In the genomic region with DNA sequence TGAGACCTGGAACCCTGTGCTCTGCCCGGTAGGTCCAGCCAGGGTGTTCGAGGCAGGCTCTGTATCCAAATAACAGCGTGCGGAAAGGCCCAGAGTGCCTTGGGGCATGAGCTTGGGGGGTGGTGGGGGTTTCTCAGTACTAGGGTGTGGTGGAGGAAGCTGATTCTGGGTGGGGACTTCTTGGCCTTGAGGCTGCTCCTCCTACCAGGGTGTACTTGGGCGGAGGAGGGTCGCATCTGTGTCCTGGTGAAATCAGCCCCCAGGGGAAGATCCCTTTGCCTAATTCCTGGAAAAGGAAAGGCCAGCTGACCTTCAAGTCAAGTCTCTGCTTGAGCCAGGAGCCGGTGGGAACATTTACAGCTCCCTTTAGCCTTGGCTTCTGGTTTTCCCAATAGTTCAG, we compare ENCODE assay signal across 17 mouse cellular contexts. TPM values are rescaled to one million over a fixed set of nuclear protein-coding genes. Genes with fewer than 3 reads are reported as not detected.
DNase-seq lines count a peak whose midpoint lies in the region; ATAC-seq and TF ChIP-seq lines count a peak whose summit lies in the region.
"Had no signal": no experiment of that assay in that cellular context is flagged by ENCODE, and none has a peak within 500 bp of the region (broad histone marks: within the 10 kb centered on the region; RNA-seq: fewer than 3 reads in every experiment).

No protein-coding gene starts in this region.

- H3K4me2 ChIP-seq in heart, embryonic 11.5 days: no peak overlapping the region
- no peak overlapping the region for H3K4me2 ChIP-seq in heart, postnatal 0 days (ENCODE audit: low read depth, low read length)
- no peak overlapping the region for H3K4me2 ChIP-seq in hindbrain, embryonic 16.5 days (ENCODE audit: low read length)
- H3K4me2 ChIP-seq: forebrain, embryonic 15.5 days; hindbrain, embryonic 12.5 days had no signal

- no peaks in the 10 kb centered on the region for H3K9me3 ChIP-seq in heart, embryonic 11.5 days (replicated peaks; ENCODE audit: control insufficient read depth, low read length)
- H3K9me3 ChIP-seq in heart, postnatal 0 days (replicated peaks; ENCODE audit: control insufficient read depth, low read length): no peaks in the 10 kb centered on the region
- H3K9me3 ChIP-seq in hindbrain, embryonic 16.5 days (ENCODE audit: control insufficient read depth, low read length): no peaks in the 10 kb centered on the region
- H3K9me3 ChIP-seq: forebrain, embryonic 15.5 days; hindbrain, embryonic 12.5 days had no signal

- no peak overlapping the region for H3K27ac ChIP-seq in heart, embryonic 11.5 days (ENCODE audit: low read depth, low read length)
- H3K27ac ChIP-seq in heart, postnatal 0 days (ENCODE audit: low read depth): peak overlapping the region; percentile 68
- H3K27ac ChIP-seq in hindbrain, embryonic 16.5 days (ENCODE audit: low read depth, low read length): no peak overlapping the region
- H3K27ac ChIP-seq: forebrain, embryonic 15.5 days; hindbrain, embryonic 12.5 days; macrophage had no signal

- WGBS in heart, embryonic 11.5 days (ENCODE audit: insufficient replicate concordance): 69% methylated on average over 7 of the region's 7 CpGs
- WGBS in heart, postnatal 0 days: 65% methylated on average over 7 of the region's 7 CpGs
- WGBS in hindbrain, embryonic 16.5 days: 74% methylated on average over 7 of the region's 7 CpGs

- no peaks in the 10 kb centered on the region for H3K27me3 ChIP-seq in heart, embryonic 11.5 days (ENCODE audit: control insufficient read depth, insufficient read depth, low read length)
- no peaks in the 10 kb centered on the region for H3K27me3 ChIP-seq in heart, postnatal 0 days (ENCODE audit: control insufficient read depth, insufficient read depth, low read length)
- H3K27me3 ChIP-seq in hindbrain, embryonic 16.5 days (replicated peaks; ENCODE audit: control insufficient read depth, insufficient read depth, low read length): no peaks in the 10 kb centered on the region
- H3K27me3 ChIP-seq: forebrain, embryonic 15.5 days; hindbrain, embryonic 12.5 days had no signal

- no peak overlapping the region for H3K9ac ChIP-seq in heart, embryonic 11.5 days (ENCODE audit: low read depth, low read length)
- H3K9ac ChIP-seq in heart, postnatal 0 days (replicated peaks; ENCODE audit: low read depth, low read length): no peak overlapping the region
- no peak overlapping the region for H3K9ac ChIP-seq in hindbrain, embryonic 16.5 days (ENCODE audit: low read depth, low read length)
- H3K9ac ChIP-seq: forebrain, embryonic 15.5 days; hindbrain, embryonic 12.5 days had no signal

- TF ChIP-seq CTCF in heart, postnatal 0 days (IDR thresholded peaks at IDR 0.05; ENCODE audit: low read depth): no peak

- peak; percentile 65 for TF ChIP-seq EP300 in heart, postnatal 0 days (IDR thresholded peaks at IDR 0.05; ENCODE audit: low read depth)

- H3K36me3 ChIP-seq in heart, embryonic 11.5 days (ENCODE audit: control insufficient read depth, insufficient read depth, low read length): no peaks in the 10 kb centered on the region
- H3K36me3 ChIP-seq in heart, postnatal 0 days (replicated peaks; ENCODE audit: control insufficient read depth, insufficient read depth, low read length): no peaks in the 10 kb centered on the region
- H3K36me3 ChIP-seq in hindbrain, embryonic 16.5 days (ENCODE audit: control insufficient read depth, insufficient read depth, low read length): no peaks in the 10 kb centered on the region
- H3K36me3 ChIP-seq: forebrain, embryonic 15.5 days; hindbrain, embryonic 12.5 days had no signal

- ATAC-seq in heart, embryonic 11.5 days (replicated peaks; ENCODE audit: insufficient number of reproducible peaks, low FRiP score, low TSS enrichment): no peak
- ATAC-seq in heart, postnatal 0 days (ENCODE audit: insufficient read depth, low read depth): peak; percentile 75
- ATAC-seq in hindbrain, embryonic 16.5 days: no peak
- ATAC-seq: forebrain, embryonic 15.5 days; midbrain, embryonic 16.5 days had no signal

- no peak overlapping the region for H3K4me3 ChIP-seq in heart, embryonic 11.5 days (ENCODE audit: low read depth, low read length)
- H3K4me3 ChIP-seq in heart, postnatal 0 days (ENCODE audit: low read depth, low read length): no peak overlapping the region
- no peak overlapping the region for H3K4me3 ChIP-seq in hindbrain, embryonic 16.5 days (ENCODE audit: low read length)
- H3K4me3 ChIP-seq: forebrain, embryonic 15.5 days; hindbrain, embryonic 12.5 days had no signal

- peaks cover 3% of the 10 kb centered on the region; the same call in 1 of the 2 replicates for H3K4me1 ChIP-seq in heart, embryonic 11.5 days (ENCODE audit: control insufficient read depth, insufficient read depth, low read length)
- no peaks in the 10 kb centered on the region for H3K4me1 ChIP-seq in heart, postnatal 0 days (ENCODE audit: control insufficient read depth, insufficient read depth)
- H3K4me1 ChIP-seq in hindbrain, embryonic 16.5 days (ENCODE audit: control insufficient read depth, insufficient read depth, low read depth, low read length): no peaks in the 10 kb centered on the region
- H3K4me1 ChIP-seq: forebrain, embryonic 15.5 days; hindbrain, embryonic 12.5 days had no signal

- peak; percentile 97 for DNase-seq in heart, adult 11 months
- DNase-seq in ES-CJ7 (ENCODE audit: low read depth, low spot score): peak; percentile 99
- DNase-seq in heart, postnatal 0 days (ENCODE audit: low spot score): peak; percentile 30
- DNase-seq in lung, postnatal 36 days: peak; percentile 68
- no peak for DNase-seq in frontal cortex, adult 2 months (ENCODE audit: extremely low spot score in 1 of 2, low spot score in 1 of 2)
- DNase-seq in ovary, postnatal 10 days (ENCODE audit: low spot score): no peak
- DNase-seq: cerebellum, adult 18-20 months; layer of hippocampus, postnatal 36 days; right cerebral cortex, postnatal 4 days; thymus, postnatal 36 days had no signal

RNA-seq across cellular contexts. Expression of gene Rd3, which starts 30.9 kb away (rescaled TPM):
- polyA plus RNA-seq in heart, embryonic 11.5 days (2014; fragmentation: Nextera tagmentation; extraction: Ambion mirVana): 1.0 and 1.3 TPM in 2 replicates
- total RNA-seq in heart, postnatal 0 days (2014; rRNA removed; ENCODE audit: low replicate concordance): 0.34 and 2.4 TPM in 2 replicates
- 5.9 and 8.0 TPM in 2 replicates for polyA plus RNA-seq in heart, postnatal 0 days (2015; fragmentation: Nextera tagmentation; extraction: Ambion mirVana)
- 2.0 and 2.6 TPM in 2 replicates for polyA plus RNA-seq in frontal cortex, adult 2 months (2012; rRNA removed)
- polyA plus RNA-seq in hindbrain, embryonic 16.5 days (2015; fragmentation: Nextera tagmentation; extraction: Ambion mirVana): 3.7 and 4.1 TPM in 2 replicates
- total RNA-seq: MEL had no signal

RNA-seq across cellular contexts. Expression of gene Slc30a1, which starts 39.7 kb away (rescaled TPM):
- polyA plus RNA-seq in heart, embryonic 11.5 days (2014; fragmentation: Nextera tagmentation; extraction: Ambion mirVana): 2.1 and 2.4 TPM in 2 replicates
- total RNA-seq in heart, postnatal 0 days (2014; rRNA removed; ENCODE audit: low replicate concordance): 18.2 and 20.0 TPM in 2 replicates
- polyA plus RNA-seq in heart, postnatal 0 days (2015; fragmentation: Nextera tagmentation; extraction: Ambion mirVana): 2.6 and 3.6 TPM in 2 replicates
- polyA plus RNA-seq in frontal cortex, adult 2 months (2012; rRNA removed): 22.3 and 22.9 TPM in 2 replicates
- 2.0 and 2.2 TPM in 2 replicates for polyA plus RNA-seq in hindbrain, embryonic 16.5 days (2015; fragmentation: Nextera tagmentation; extraction: Ambion mirVana)

Comparison
In these comparisons a context has a peak if more than half of its experiments do, and no peak if none do; other contexts are left out.
1. DNase-seq: peak in heart, adult 11 months (single experiment), ES-CJ7 (single experiment), heart, postnatal 0 days (single experiment) and lung, postnatal 36 days (single experiment); none in frontal cortex, adult 2 months (0 of 2) and ovary, postnatal 10 days (single experiment).